Mouse (Mus musculus) ES-Bruce4 (cell line): ENCODE data around the gene Mboat2. TPM values are rescaled to one million over a fixed set of nuclear protein-coding genes. Genes with fewer than 3 reads are reported as not detected.

Experiments used
- H3K27ac ChIP-seq: 2 replicates; pipeline ENCODE4 v1.5.1; 2012; ENCODE audit warnings: low read length, inconsistent platforms; ENCODE audit not compliant: insufficient read depth
- H3K27me3 ChIP-seq: 2 replicates; pipeline ENCODE4 v1.6.1; 2012; ENCODE audit warnings: mild to moderate bottlenecking, low read length, inconsistent platforms; ENCODE audit not compliant: control insufficient read depth, poor library complexity, insufficient read depth, severe bottlenecking
- H3K36me3 ChIP-seq: 2 replicates; pipeline ENCODE4 v1.6.1; 2012; ENCODE audit warnings: inconsistent platforms, mild to moderate bottlenecking, low read length, moderate library complexity; ENCODE audit not compliant: control insufficient read depth, poor library complexity, insufficient read depth, severe bottlenecking
- H3K4me1 ChIP-seq: one replicate; pipeline ENCODE4 v1.8.1; 2011; ENCODE audit warnings: low read length; ENCODE audit not compliant: control insufficient read depth, insufficient read depth
- H3K4me3 ChIP-seq: 2 replicates; pipeline ENCODE4 v1.5.1; 2011; ENCODE audit warnings: low read depth, mild to moderate bottlenecking, low read length
- H3K9ac ChIP-seq: 2 replicates; pipeline ENCODE4 v1.6.1; 2012; ENCODE audit warnings: low read depth, mild to moderate bottlenecking, inconsistent platforms; ENCODE audit not compliant: poor library complexity, severe bottlenecking
- H3K9me3 ChIP-seq: replicated peaks from 2 replicates; pipeline ENCODE4 v1.6.1; 2012; ENCODE audit warnings: mild to moderate bottlenecking, low read length, inconsistent platforms; ENCODE audit not compliant: control insufficient read depth, poor library complexity, insufficient read depth, severe bottlenecking
- CTCF ChIP-seq: IDR thresholded peaks from one replicate; pipeline ENCODE4 v1.8.1; 2011; ENCODE audit warnings: low read depth, low read length
- EP300 ChIP-seq: IDR thresholded peaks from 2 replicates; pipeline ENCODE4 v1.6.1; 2011; ENCODE audit warnings: low read depth, low read length; ENCODE audit not compliant: insufficient read depth
- POLR2A ChIP-seq: IDR thresholded peaks from one replicate; pipeline ENCODE4 v1.8.1; 2011; ENCODE audit warnings: low read length; ENCODE audit not compliant: insufficient read depth
- polyA plus RNA-seq: library from polyadenylated mRNA; stranded (reverse); fragments of >200 nt; gene quantifications from 2 replicates; pipeline ENCODE4 v1.2.4, GENCODE M21; 2011; ENCODE audit warnings: low read depth; ENCODE audit not compliant: missing spikeins, insufficient read depth, insufficient read length

The Mboat2 gene
- polyA plus RNA-seq, 1 experiment = 20.1 TPM

DNA sequence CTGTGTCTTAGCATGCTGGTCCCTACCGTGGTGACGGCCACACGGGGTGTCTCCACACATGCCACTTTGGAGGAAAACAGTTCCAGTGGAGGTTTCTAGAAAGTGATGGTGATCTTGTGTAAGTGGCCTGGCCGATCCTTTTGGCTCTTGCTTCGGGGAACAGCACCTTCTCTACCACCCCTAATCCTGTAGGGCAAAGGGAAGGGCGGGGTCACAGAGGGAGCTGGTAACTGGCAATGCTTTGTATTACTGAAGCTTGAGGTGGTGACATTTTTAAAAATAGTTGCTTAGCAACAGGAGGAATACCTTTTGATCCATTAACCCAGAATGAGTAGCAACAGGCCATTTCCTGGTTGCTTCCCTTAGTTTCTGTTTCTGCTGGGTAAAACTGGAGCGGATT, 131.1 kb downstream of the Mboat2 start:
- no peak overlapping the region for H3K4me3 ChIP-seq
- H3K4me1 ChIP-seq = peaks cover 3% of the 10 kb centered on the region
- no peak overlapping the region for H3K9ac ChIP-seq
- 0 out of 2 replicates have a peak, but pooled peaks cover 3% of the 10 kb centered on the region for H3K9me3 ChIP-seq
- TF ChIP-seq POLR2A (no peak), CTCF (no peak), EP300 (no peak)
- no peaks in the 10 kb centered on the region for H3K36me3 ChIP-seq
- H3K27ac ChIP-seq = no peak overlapping the region
- no peaks in the 10 kb centered on the region for H3K27me3 ChIP-seq

DNA sequence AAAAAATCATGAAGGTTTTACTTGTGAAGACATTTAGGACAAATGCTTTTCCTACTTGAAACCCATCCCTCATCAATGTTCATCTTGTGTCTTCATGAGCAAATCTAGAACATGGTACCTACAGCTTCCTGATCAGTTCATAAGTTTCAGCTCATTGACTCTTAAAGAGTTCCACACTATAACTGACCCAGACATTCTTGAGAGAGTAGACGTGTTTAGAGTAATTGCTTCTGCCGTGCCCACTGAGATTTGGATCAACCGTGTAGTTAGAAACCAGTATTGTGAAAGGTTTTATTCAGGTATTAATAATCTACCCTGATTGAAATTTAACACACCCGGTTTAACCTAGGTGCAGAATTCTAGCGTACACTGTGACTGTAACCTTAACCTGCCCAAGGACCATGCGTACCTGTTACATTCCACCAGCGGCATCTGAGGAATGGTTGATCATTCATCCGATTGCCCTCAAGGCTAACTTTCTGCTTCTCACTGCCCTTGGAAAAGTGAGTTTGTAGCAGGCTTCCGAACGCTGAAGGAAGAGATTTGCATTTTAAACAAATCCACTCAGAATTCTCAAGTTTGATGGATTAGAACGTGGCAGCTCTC, 131.8 kb downstream of the Mboat2 start:
- Histone ChIP-seq H3K4me1 (peaks cover 3% of the 10 kb centered on the region), H3K9me3 (0 out of 2 replicates have a peak, but pooled peaks cover 4% of the 10 kb centered on the region), H3K27ac (no peak overlapping the region), H3K4me3 (no peak overlapping the region), H3K9ac (no peak overlapping the region), H3K36me3 (no peaks in the 10 kb centered on the region), H3K27me3 (no peaks in the 10 kb centered on the region)
- TF ChIP-seq POLR2A (no peak), EP300 (no peak), CTCF (no peak)

DNA sequence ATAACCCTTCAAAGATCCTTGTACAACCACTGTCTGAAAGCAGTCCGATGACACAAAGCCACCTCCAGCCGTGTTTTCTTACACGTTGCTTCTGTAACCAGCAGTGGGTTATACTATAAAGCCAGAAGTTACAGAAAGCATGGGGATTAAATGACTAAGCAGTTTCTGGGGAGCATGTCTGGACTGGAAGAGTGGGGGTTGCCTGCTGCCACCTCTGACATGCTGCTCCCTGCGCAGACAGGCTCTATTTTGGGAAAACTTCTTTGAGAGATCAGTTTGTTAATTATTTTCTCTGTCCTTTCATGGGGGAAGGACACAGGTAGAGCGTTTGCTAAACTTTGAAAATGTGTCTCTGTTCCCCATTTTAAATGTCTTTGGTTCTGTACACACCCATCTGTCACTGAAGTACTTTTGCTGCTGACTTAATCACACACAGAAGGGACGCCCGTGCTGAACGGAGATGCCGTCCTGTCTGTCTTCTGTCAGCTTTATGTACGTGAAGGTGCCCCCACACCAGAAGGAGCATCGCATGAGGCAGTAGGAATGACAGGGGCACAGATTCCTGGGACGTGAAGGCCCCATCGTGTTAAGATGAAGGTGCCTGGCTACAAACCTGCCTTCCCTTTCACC, 132.8 kb downstream of the Mboat2 start:
- Histone ChIP-seq H3K4me3 (no peak overlapping the region), H3K4me1 (peaks cover 3% of the 10 kb centered on the region), H3K27ac (no peak overlapping the region), H3K36me3 (no peaks in the 10 kb centered on the region), H3K9me3 (0 out of 2 replicates have a peak, but pooled peaks cover 4% of the 10 kb centered on the region), H3K27me3 (no peaks in the 10 kb centered on the region), H3K9ac (no peak overlapping the region)
- TF ChIP-seq POLR2A = no peak
- no peak for TF ChIP-seq CTCF
- TF ChIP-seq EP300 = no peak

DNA sequence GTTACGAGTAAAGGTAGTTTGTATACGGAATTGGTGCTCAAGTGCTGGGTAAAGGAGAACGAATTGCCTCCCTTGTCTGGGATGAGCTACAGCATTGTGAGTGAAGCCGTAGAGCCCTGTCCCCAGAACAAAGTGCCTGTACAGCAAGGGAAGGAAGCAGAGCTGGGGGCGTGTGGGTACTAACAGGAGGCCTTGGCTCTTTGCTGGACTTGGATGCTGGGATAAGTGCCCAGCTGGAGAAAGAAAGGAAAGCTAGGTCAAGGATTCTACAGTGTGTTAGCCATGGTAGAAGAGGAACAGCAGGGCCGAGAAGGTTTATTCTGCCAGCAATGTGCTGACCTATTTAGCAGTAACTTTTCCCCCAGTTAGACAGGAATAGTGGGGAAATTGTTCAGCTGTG, 134.7 kb downstream of the Mboat2 start:
- Histone ChIP-seq H3K4me1 (peaks cover 3% of the 10 kb centered on the region), H3K4me3 (no peak overlapping the region), H3K36me3 (no peaks in the 10 kb centered on the region), H3K27me3 (no peaks in the 10 kb centered on the region), H3K9me3 (0 out of 2 replicates have a peak, but pooled peaks cover 4% of the 10 kb centered on the region), H3K27ac (no peak overlapping the region), H3K9ac (no peak overlapping the region)
- no peak for TF ChIP-seq EP300
- no peak for TF ChIP-seq CTCF
- no peak for TF ChIP-seq POLR2A

DNA sequence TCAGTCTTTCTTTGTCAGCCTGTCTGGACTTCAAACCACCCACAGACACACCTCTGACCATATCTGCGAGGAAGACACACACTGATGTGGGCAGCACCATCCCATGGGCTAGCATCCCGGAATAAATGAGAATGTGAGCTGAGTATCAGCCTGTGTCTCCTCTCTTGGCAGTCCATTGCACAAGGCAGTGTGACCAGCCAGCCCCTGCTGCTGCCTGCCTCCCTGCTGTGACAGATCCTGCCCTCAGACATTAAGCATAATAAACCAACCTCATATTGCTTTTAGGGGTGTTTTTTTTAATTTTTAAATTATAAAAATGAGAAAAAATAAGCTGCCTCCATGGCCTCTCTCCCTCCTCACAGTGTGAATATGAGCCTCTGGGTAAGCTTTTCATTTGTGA, 135.4 kb downstream of the Mboat2 start:
- Histone ChIP-seq H3K9ac (no peak overlapping the region), H3K9me3 (0 out of 2 replicates have a peak, but pooled peaks cover 4% of the 10 kb centered on the region), H3K4me3 (no peak overlapping the region), H3K4me1 (peaks cover 3% of the 10 kb centered on the region), H3K36me3 (no peaks in the 10 kb centered on the region), H3K27me3 (no peaks in the 10 kb centered on the region), H3K27ac (no peak overlapping the region)
- TF ChIP-seq CTCF (no peak), EP300 (no peak), POLR2A (no peak)

DNA sequence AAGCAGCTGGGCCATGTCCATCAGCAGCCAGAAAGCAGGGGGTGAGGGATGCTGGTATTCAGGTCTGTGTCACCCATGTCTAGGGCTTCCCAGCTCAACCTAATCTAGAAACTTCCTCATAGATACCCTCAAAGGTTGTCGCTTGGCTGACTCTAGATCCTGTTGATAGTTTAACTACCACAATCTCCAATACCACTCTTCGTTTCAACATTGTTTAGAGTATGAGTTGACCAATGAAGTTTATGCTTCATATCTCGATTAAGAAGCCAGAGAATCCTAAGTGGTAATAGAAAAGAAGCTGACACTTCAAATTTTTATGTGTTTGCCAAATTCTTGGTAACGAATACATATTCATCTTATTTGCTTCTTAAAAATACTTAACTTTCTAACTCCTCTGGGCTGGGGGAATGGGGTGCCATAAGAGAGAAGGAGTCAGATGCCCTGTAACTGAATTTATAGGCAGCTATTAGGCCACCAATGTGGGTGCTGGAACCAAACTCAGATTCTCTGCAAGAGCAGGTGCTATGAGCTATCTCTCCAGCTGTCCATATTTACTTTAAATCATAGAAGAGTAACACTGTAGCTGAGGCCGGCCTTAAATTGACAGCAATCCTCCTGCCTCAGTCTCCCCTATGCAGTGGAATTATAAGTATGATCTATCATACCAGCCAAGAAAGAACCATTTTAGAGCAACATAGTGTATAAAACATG, 141.0 kb downstream of the Mboat2 start:
- TF ChIP-seq POLR2A = no peak
- H3K36me3 ChIP-seq = no peaks in the 10 kb centered on the region
- no peaks in the 10 kb centered on the region for H3K4me1 ChIP-seq
- H3K4me3 ChIP-seq = no peak overlapping the region
- no peak overlapping the region for H3K27ac ChIP-seq
- H3K27me3 ChIP-seq = no peaks in the 10 kb centered on the region
- no peak overlapping the region for H3K9ac ChIP-seq
- 0 out of 2 replicates have a peak, but pooled peaks cover 3% of the 10 kb centered on the region for H3K9me3 ChIP-seq
